Mouse (Mus musculus): Measurements from ENCODE around the gene Spint2. TPM values are rescaled to one million over a fixed set of nuclear protein-coding genes. Genes with fewer than 3 reads are reported as not detected.

Spint2 gene
- polyA plus RNA-seq, 1 experiment: 0.10 TPM

- no peaks in the 10 kb centered on the region for H3K79me2 ChIP-seq (ENCODE audit: control insufficient read depth, insufficient read depth)
- no peaks in the 10 kb centered on the region for H3K27me3 ChIP-seq (ENCODE audit: control insufficient read depth, insufficient read depth, insufficient read length)
- H3K4me2 ChIP-seq (ENCODE audit: low read depth): no peak overlapping the region
- no peak overlapping the region for H3K4me3 ChIP-seq
- H3K36me3 ChIP-seq (ENCODE audit: control insufficient read depth, insufficient read depth): no peaks in the 10 kb centered on the region
- H3ac ChIP-seq (ENCODE audit: control insufficient read depth, insufficient read length): no peak overlapping the region
- no peak for TF ChIP-seq MAX (IDR thresholded peaks at IDR 0.05; ENCODE audit: low read depth)
- TF ChIP-seq POLR2A (IDR thresholded peaks at IDR 0.05; ENCODE audit: insufficient read length, low read depth): no peak
- no peak for TF ChIP-seq CEBPB (IDR thresholded peaks at IDR 0.05; ENCODE audit: insufficient read depth, poor library complexity, severe bottlenecking)
- no peak for TF ChIP-seq TCF12 (IDR thresholded peaks at IDR 0.05; ENCODE audit: insufficient read depth, poor library complexity, severe bottlenecking)
- TF ChIP-seq E2F4 (IDR thresholded peaks at IDR 0.05; ENCODE audit: insufficient read depth): no peak
- TF ChIP-seq SRF (IDR thresholded peaks at IDR 0.05; ENCODE audit: control insufficient read depth, insufficient read length, low read depth): no peak
- no peak for TF ChIP-seq TCF3 (IDR thresholded peaks at IDR 0.05; ENCODE audit: insufficient read length, low read depth)
- no peak for TF ChIP-seq REST (IDR thresholded peaks at IDR 0.05; ENCODE audit: insufficient read depth, insufficient read length)
- no peak for TF ChIP-seq MYOD1 (IDR thresholded peaks at IDR 0.05; ENCODE audit: control insufficient read depth in 1 of 3, insufficient read length in 2 of 3, low read depth in 2 of 3)
- TF ChIP-seq MYOG (IDR thresholded peaks at IDR 0.05; ENCODE audit: control insufficient read depth in 1 of 3, insufficient read depth in 1 of 3, insufficient read length in 2 of 3, low read depth in 2 of 3): no peak
- TF ChIP-seq POLR2AphosphoS2 (IDR thresholded peaks at IDR 0.05; ENCODE audit: insufficient read length, low read depth): no peak
- TF ChIP-seq USF1 (IDR thresholded peaks at IDR 0.05; ENCODE audit: low read depth): no peak
These were observed 51.2 kb downstream of the Spint2 start for GRCm38 (mm10) chr7:29230560-29230959.

DNA sequence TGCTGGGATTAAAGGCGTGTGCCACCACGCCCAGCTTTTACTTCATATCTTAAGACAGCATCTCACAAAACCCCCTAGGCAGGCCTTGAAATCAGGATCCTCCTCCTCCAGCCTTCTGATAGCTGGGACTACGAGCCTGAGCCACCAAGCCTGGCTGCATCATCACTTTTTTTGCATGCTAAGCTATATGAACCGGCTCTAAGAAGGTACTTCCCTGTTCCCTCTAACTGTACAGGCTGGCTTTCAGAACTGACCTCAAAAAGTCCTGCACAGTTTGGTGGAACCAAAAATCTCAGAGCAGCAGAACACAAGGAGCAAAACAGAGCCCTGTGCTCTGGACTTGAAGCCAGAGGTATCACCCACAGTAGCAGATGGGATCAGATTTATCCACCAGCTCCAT lies 53.5 kb downstream of the Spint2 start:
- H3K4me3 ChIP-seq: no peak overlapping the region
- H3K4me2 ChIP-seq (ENCODE audit: low read depth): no peak overlapping the region
- H3K27me3 ChIP-seq (ENCODE audit: control insufficient read depth, insufficient read depth, insufficient read length): no peaks in the 10 kb centered on the region
- TF ChIP-seq E2F4 (IDR thresholded peaks at IDR 0.05; ENCODE audit: insufficient read depth) (no peak), SRF (IDR thresholded peaks at IDR 0.05; ENCODE audit: control insufficient read depth, insufficient read length, low read depth) (no peak), CEBPB (IDR thresholded peaks at IDR 0.05; ENCODE audit: insufficient read depth, poor library complexity, severe bottlenecking) (no peak), TCF3 (IDR thresholded peaks at IDR 0.05; ENCODE audit: insufficient read length, low read depth) (no peak), TCF12 (IDR thresholded peaks at IDR 0.05; ENCODE audit: insufficient read depth, poor library complexity, severe bottlenecking) (no peak)
- no peaks in the 10 kb centered on the region for H3K79me2 ChIP-seq (ENCODE audit: control insufficient read depth, insufficient read depth)
- no peaks in the 10 kb centered on the region for H3K36me3 ChIP-seq (ENCODE audit: control insufficient read depth, insufficient read depth)
- no peak overlapping the region for H3ac ChIP-seq (ENCODE audit: control insufficient read depth, insufficient read length)

GRCm38 (mm10) chr7:29225520-29225919 lies 56.2 kb downstream of the Spint2 start:
- H3K79me2 ChIP-seq (ENCODE audit: control insufficient read depth, insufficient read depth): no peaks in the 10 kb centered on the region
- no peaks in the 10 kb centered on the region for H3K27me3 ChIP-seq (ENCODE audit: control insufficient read depth, insufficient read depth, insufficient read length)
- H3K36me3 ChIP-seq (ENCODE audit: control insufficient read depth, insufficient read depth): no peaks in the 10 kb centered on the region
- H3K4me3 ChIP-seq: no peak overlapping the region
- no peak overlapping the region for H3K4me2 ChIP-seq (ENCODE audit: low read depth)
- no peak for TF ChIP-seq POLR2AphosphoS2 (IDR thresholded peaks at IDR 0.05; ENCODE audit: insufficient read length, low read depth)
- no peak for TF ChIP-seq USF1 (IDR thresholded peaks at IDR 0.05; ENCODE audit: low read depth)
- TF ChIP-seq TCF12 (IDR thresholded peaks at IDR 0.05; ENCODE audit: insufficient read depth, poor library complexity, severe bottlenecking): no peak
- no peak for TF ChIP-seq CEBPB (IDR thresholded peaks at IDR 0.05; ENCODE audit: insufficient read depth, poor library complexity, severe bottlenecking)
- no peak for TF ChIP-seq SRF (IDR thresholded peaks at IDR 0.05; ENCODE audit: control insufficient read depth, insufficient read length, low read depth)
- H3ac ChIP-seq (ENCODE audit: control insufficient read depth, insufficient read length): no peak overlapping the region

DNA sequence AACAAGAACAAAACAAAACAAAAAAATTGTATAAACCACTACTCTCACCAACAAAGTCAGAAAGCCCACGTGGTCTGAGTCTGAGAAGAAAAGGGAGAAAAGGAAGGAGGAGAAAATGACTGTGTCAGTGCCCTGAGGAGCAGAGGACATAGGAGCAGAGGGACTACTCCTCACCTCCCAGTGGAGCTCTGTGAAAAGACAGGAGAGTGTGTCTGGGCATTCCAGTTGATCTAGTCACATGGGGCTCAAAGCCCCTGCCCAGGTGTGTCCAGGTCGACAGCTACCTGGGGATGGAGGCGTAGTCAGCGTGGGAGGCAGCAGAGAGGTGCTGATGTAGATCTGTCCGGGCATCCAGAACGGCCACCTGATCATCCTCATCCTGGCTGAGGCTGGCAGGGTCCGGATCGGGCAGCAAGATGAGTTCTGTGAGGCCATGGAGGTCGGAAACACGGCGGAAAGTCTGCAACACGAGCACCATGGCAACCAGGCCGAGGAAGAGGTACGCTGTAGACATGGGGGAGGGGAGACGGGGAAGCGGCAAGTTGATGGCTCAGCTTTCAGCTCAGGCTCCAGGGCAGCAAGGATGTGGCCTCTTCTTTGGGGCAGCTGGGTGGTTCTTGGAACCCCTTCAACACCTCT lies 56.8 kb downstream of the Spint2 start:
- Histone ChIP-seq H3K4me2 (ENCODE audit: low read depth) (no peak overlapping the region), H3K36me3 (ENCODE audit: control insufficient read depth, insufficient read depth) (no peaks in the 10 kb centered on the region), H3K79me2 (ENCODE audit: control insufficient read depth, insufficient read depth) (no peaks in the 10 kb centered on the region), H3K27me3 (ENCODE audit: control insufficient read depth, insufficient read depth, insufficient read length) (no peaks in the 10 kb centered on the region), H3ac (ENCODE audit: control insufficient read depth, insufficient read length) (no peak overlapping the region), H3K4me3 (no peak overlapping the region)
- TF ChIP-seq E2F4 (IDR thresholded peaks at IDR 0.05; ENCODE audit: insufficient read depth) (no peak), POLR2AphosphoS2 (IDR thresholded peaks at IDR 0.05; ENCODE audit: insufficient read length, low read depth) (no peak), USF1 (IDR thresholded peaks at IDR 0.05; ENCODE audit: low read depth) (no peak), MYOG (IDR thresholded peaks at IDR 0.05; ENCODE audit: control insufficient read depth in 1 of 3, insufficient read depth in 1 of 3, insufficient read length in 2 of 3, low read depth in 2 of 3) (no peak), REST (IDR thresholded peaks at IDR 0.05; ENCODE audit: insufficient read depth, insufficient read length) (no peak), SRF (IDR thresholded peaks at IDR 0.05; ENCODE audit: control insufficient read depth, insufficient read length, low read depth) (no peak)

- H3K27me3 ChIP-seq (ENCODE audit: control insufficient read depth, insufficient read depth, insufficient read length): no peaks in the 10 kb centered on the region
- H3K79me2 ChIP-seq (ENCODE audit: control insufficient read depth, insufficient read depth): no peaks in the 10 kb centered on the region
- H3ac ChIP-seq (ENCODE audit: control insufficient read depth, insufficient read length): no peak overlapping the region
- no peak overlapping the region for H3K4me3 ChIP-seq
- H3K4me2 ChIP-seq (ENCODE audit: low read depth): no peak overlapping the region
- TF ChIP-seq MYOD1 (IDR thresholded peaks at IDR 0.05; ENCODE audit: control insufficient read depth in 1 of 3, insufficient read length in 2 of 3, low read depth in 2 of 3) (no peak), E2F4 (IDR thresholded peaks at IDR 0.05; ENCODE audit: insufficient read depth) (no peak), USF1 (IDR thresholded peaks at IDR 0.05; ENCODE audit: low read depth) (no peak), POLR2AphosphoS2 (IDR thresholded peaks at IDR 0.05; ENCODE audit: insufficient read length, low read depth) (no peak), MAX (IDR thresholded peaks at IDR 0.05; ENCODE audit: low read depth) (no peak), TCF12 (IDR thresholded peaks at IDR 0.05; ENCODE audit: insufficient read depth, poor library complexity, severe bottlenecking) (no peak), CEBPB (IDR thresholded peaks at IDR 0.05; ENCODE audit: insufficient read depth, poor library complexity, severe bottlenecking) (no peak), POLR2A (IDR thresholded peaks at IDR 0.05; ENCODE audit: insufficient read length, low read depth) (no peak), TCF3 (IDR thresholded peaks at IDR 0.05; ENCODE audit: insufficient read length, low read depth) (no peak), SRF (IDR thresholded peaks at IDR 0.05; ENCODE audit: control insufficient read depth, insufficient read length, low read depth) (no peak), REST (IDR thresholded peaks at IDR 0.05; ENCODE audit: insufficient read depth, insufficient read length) (no peak), MYOG (IDR thresholded peaks at IDR 0.05; ENCODE audit: control insufficient read depth in 1 of 3, insufficient read depth in 1 of 3, insufficient read length in 2 of 3, low read depth in 2 of 3) (no peak)
- H3K36me3 ChIP-seq (ENCODE audit: control insufficient read depth, insufficient read depth): no peaks in the 10 kb centered on the region
These were observed 66.9 kb downstream of the Spint2 start for GRCm38 (mm10) chr7:29214846-29215245.
